Mouse (Mus musculus) adrenal gland, adult 2 months (tissue): ENCODE results near the gene Dqx1. TPM values are rescaled to one million over a fixed set of nuclear protein-coding genes. Genes with fewer than 3 reads are reported as not detected.

Experiments
- DNase-seq: peaks from one replicate; pipeline ENCODE4 v3.0.0; 2021
- microRNA-seq, 2 experiments: library from miRNA; unstranded; fragments of <30 nt; microRNA quantifications; one replicate each; pipeline ENCODE4 v1.2.0; 2021
- polyA plus RNA-seq: library from polyadenylated mRNA; depleted of rRNA; stranded (reverse); fragments of >200 nt; gene quantifications from 2 replicates; pipeline ENCODE4 v1.2.3, GENCODE M21; 2012; rRNA removed
- total RNA-seq, 2 experiments: library from RNA; stranded (reverse); gene quantifications; 2 replicates each; pipeline ENCODE4 v1.2.3; 2021

The Dqx1 gene
- total and polyA plus RNA-seq, 3 experiments = 2.1 to 2.6 (median 2.5) TPM

GRCm38 (mm10) chr6:83107566-83108400 lies 50.1 kb downstream of the Dqx1 start:
- DNase-seq = peak; percentile 82

GRCm38 (mm10) chr6:83108762-83109668 lies 51.4 kb downstream of the Dqx1 start, which contains the start of gene Mrpl53:
Gene Mrpl53, plus strand, starts transcription at chr6:83109040.
- DNase-seq = peak; percentile 90

- DNase-seq = no peak
These were observed 54.0 kb downstream of the Dqx1 start for GRCm38 (mm10) chr6:83111510-83112136.

GRCm38 (mm10) chr6:83115011-83115671 lies 57.5 kb downstream of the Dqx1 start, which contains the start of gene Mogs:
Gene Mogs, plus strand, starts transcription at chr6:83115496.
- DNase-seq = peak; percentile 97

- no peak for DNase-seq
These were observed 58.2 kb downstream of the Dqx1 start for GRCm38 (mm10) chr6:83115682-83116372.

GRCm38 (mm10) chr6:83116373-83117164 lies 58.9 kb downstream of the Dqx1 start:
- no peak for DNase-seq

Small RNA genes lying within 50 kb of the gene (microRNA-seq; reads per million reads assigned to microRNA genes)
- gene Mir3470a (0 reads per million in 2 experiments), gene Mir7040 (0 reads per million in 2 experiments)

Other genes starting within 250 kb of the Dqx1 start
- 1 to 10 TPM in 1 of 2 experiments, under 1 TPM in 1; 0.52 to 1.2 TPM for gene Sema4f, start 118.1 kb upstream of the Dqx1 start, total RNA-seq
- gene Sema4f, start 118.1 kb upstream of the Dqx1 start, polyA plus RNA-seq = 1.1 and 1.3 TPM in 2 replicates
- gene M1ap, start 110.9 kb upstream of the Dqx1 start, total RNA-seq = not detected
- 0.07 TPM in 1 of 2 replicates, not detected in the other for gene M1ap, start 110.9 kb upstream of the Dqx1 start, polyA plus RNA-seq
- gene Dok1, start 24.4 kb upstream of the Dqx1 start, total RNA-seq = 10 to 100 TPM in 1 of 2 experiments, 1 to 10 TPM in 1; 7.5 to 13.5 TPM
- 7.9 and 11.7 TPM in 2 replicates for gene Dok1, start 24.4 kb upstream of the Dqx1 start, polyA plus RNA-seq
- gene Loxl3, start 23.7 kb upstream of the Dqx1 start, total RNA-seq = 1 to 10 TPM; 1.1 to 3.5 TPM
- gene Loxl3, start 23.7 kb upstream of the Dqx1 start, polyA plus RNA-seq = 2.8 and 2.9 TPM in 2 replicates
- 100 to 1,000 TPM; 174 to 228 TPM for gene Aup1, start 3.3 kb upstream of the Dqx1 start, total RNA-seq
- 1,190 and 1,486 TPM in 2 replicates for gene Aup1, start 3.3 kb upstream of the Dqx1 start, polyA plus RNA-seq
- gene Htra2, start 2.6 kb upstream of the Dqx1 start, total RNA-seq = 10 to 100 TPM; 42.6 to 63.6 TPM
- 74.2 and 89.8 TPM in 2 replicates for gene Htra2, start 2.6 kb upstream of the Dqx1 start, polyA plus RNA-seq
- 10 to 100 TPM in 1 of 2 experiments, 1 to 10 TPM in 1; 4.9 to 15.2 TPM for gene Tlx2, start 12.4 kb downstream of the Dqx1 start, total RNA-seq
- gene Tlx2, start 12.4 kb downstream of the Dqx1 start, polyA plus RNA-seq = 48.7 and 64.4 TPM in 2 replicates
- gene Pcgf1, start 20.0 kb downstream of the Dqx1 start, total RNA-seq = 10 to 100 TPM; 35.1 to 48.9 TPM
- gene Pcgf1, start 20.0 kb downstream of the Dqx1 start, polyA plus RNA-seq = 28.6 and 31.6 TPM in 2 replicates
- 10 to 100 TPM in 1 of 2 experiments, 1 to 10 TPM in 1; 7.6 to 19.7 TPM for gene Lbx2, start 28.5 kb downstream of the Dqx1 start, total RNA-seq
- gene Lbx2, start 28.5 kb downstream of the Dqx1 start, polyA plus RNA-seq = 30.1 and 48.9 TPM in 2 replicates
- gene Ccdc142, start 43.8 kb downstream of the Dqx1 start, total RNA-seq = 1 to 10 TPM; 2.9 to 5.9 TPM
- 34.9 and 38.6 TPM in 2 replicates for gene Ccdc142, start 43.8 kb downstream of the Dqx1 start, polyA plus RNA-seq
- gene Gm42688, start 43.8 kb downstream of the Dqx1 start, total RNA-seq = 1 to 10 TPM; 3.9 to 6.6 TPM
- gene Gm42688, start 43.8 kb downstream of the Dqx1 start, polyA plus RNA-seq = 7.5 and 8.8 TPM in 2 replicates
- gene Mrpl53, start 51.2 kb downstream of the Dqx1 start, total RNA-seq = 100 to 1,000 TPM in 1 of 2 experiments, 10 to 100 TPM in 1; 95.3 to 112 TPM
- gene Mrpl53, start 51.2 kb downstream of the Dqx1 start, polyA plus RNA-seq = 81.0 and 85.8 TPM in 2 replicates
- 10 to 100 TPM; 48.1 to 52.6 TPM for gene Mogs, start 57.7 kb downstream of the Dqx1 start, total RNA-seq
- gene Mogs, start 57.7 kb downstream of the Dqx1 start, polyA plus RNA-seq = 93.2 and 131 TPM in 2 replicates
- gene Wbp1, start 63.7 kb downstream of the Dqx1 start, total RNA-seq = 100 to 1,000 TPM in 1 of 2 experiments, 10 to 100 TPM in 1; 79.1 to 117 TPM
- gene Wbp1, start 63.7 kb downstream of the Dqx1 start, polyA plus RNA-seq = 388 and 405 TPM in 2 replicates
- gene Ino80b, start 67.6 kb downstream of the Dqx1 start, total RNA-seq = 10 to 100 TPM; 16.1 to 27.3 TPM
- gene Ino80b, start 67.6 kb downstream of the Dqx1 start, polyA plus RNA-seq = 90.2 and 102 TPM in 2 replicates
- 10 to 100 TPM in 1 of 2 experiments, 1 to 10 TPM in 1; 9.5 to 10.2 TPM for gene Rtkn, start 77.6 kb downstream of the Dqx1 start, total RNA-seq
- gene Rtkn, start 77.6 kb downstream of the Dqx1 start, polyA plus RNA-seq = 93.6 and 100 TPM in 2 replicates
- 1 to 10 TPM; 2.2 to 4.7 TPM for gene Wdr54, start 98.6 kb downstream of the Dqx1 start, total RNA-seq
- gene Wdr54, start 98.6 kb downstream of the Dqx1 start, polyA plus RNA-seq = 3.4 and 4.8 TPM in 2 replicates
- 1 to 10 TPM; 1.1 to 1.3 TPM for gene 1700003E16Rik, start 98.6 kb downstream of the Dqx1 start, total RNA-seq
- gene 1700003E16Rik, start 98.6 kb downstream of the Dqx1 start, polyA plus RNA-seq = 1.0 and 1.4 TPM in 2 replicates
- gene Dctn1, start 108.1 kb downstream of the Dqx1 start, total RNA-seq = 100 to 1,000 TPM; 135 to 138 TPM
- gene Dctn1, start 108.1 kb downstream of the Dqx1 start, polyA plus RNA-seq = 210 and 211 TPM in 2 replicates
- not detected for gene Slc4a5, start 162.0 kb downstream of the Dqx1 start, total RNA-seq
- gene Slc4a5, start 162.0 kb downstream of the Dqx1 start, polyA plus RNA-seq = 0.29 and 0.51 TPM in 2 replicates